Mouse (Mus musculus): ENCODE data around the gene Usp39.

- TF ChIP-seq CTCF (conservative IDR thresholded peaks at IDR 0.05; ENCODE audit: low read length) (no peak), POU5F1 (IDR thresholded peaks at IDR 0.05; ENCODE audit: borderline replicate concordance, low read length) (no peak)
These were observed 20.0 kb upstream of the Usp39 start for GRCm38 (mm10) chr6:72364985-72365384.

Data from E14TG2a.4 (cell line).